Mouse (Mus musculus) E14TG2a.4 (cell line): ENCODE results near the gene Gm20388.
A peak's percentile ranks its signal among the peaks of the same experiment; 100 is the strongest.
"Not testable (repeated sequence)": the region's sequence is repeated elsewhere in the genome, so short reads cannot be mapped to it uniquely, and the experiment has no call there.

Source experiments
- H3K27me3 ChIP-seq: 2 replicates; pipeline ENCODE4 v1.6.1; 2014; ENCODE audit warnings: low read length, control low read depth; ENCODE audit not compliant: insufficient read depth
- H3K36me3 ChIP-seq: 2 replicates; pipeline ENCODE4 v1.6.1; 2014; ENCODE audit warnings: low read length, control low read depth; ENCODE audit not compliant: insufficient read depth
- H3K4me1 ChIP-seq: replicated peaks from 2 replicates; pipeline ENCODE4 v1.6.1; 2014; ENCODE audit warnings: low read depth, low read length, control low read depth
- H3K4me3 ChIP-seq: replicated peaks from 2 replicates; pipeline ENCODE4 v1.5.1; 2014; ENCODE audit warnings: mild to moderate bottlenecking, low read length
- H3K9me3 ChIP-seq: 2 replicates; pipeline ENCODE4 v1.6.1; 2014; ENCODE audit warnings: low read length, control low read depth
- CTCF ChIP-seq: conservative IDR thresholded peaks from 2 replicates; pipeline ENCODE4 v1.5.1; 2014; ENCODE audit warnings: low read length
- NANOG ChIP-seq: IDR thresholded peaks from 2 replicates; pipeline ENCODE4 v1.6.1; 2014; ENCODE audit warnings: borderline replicate concordance, low read length, mixed read lengths
- POU5F1 ChIP-seq: IDR thresholded peaks from 2 replicates; pipeline ENCODE4 v1.6.1; 2014; ENCODE audit warnings: low read length, borderline replicate concordance

Gm20388 gene

DNA sequence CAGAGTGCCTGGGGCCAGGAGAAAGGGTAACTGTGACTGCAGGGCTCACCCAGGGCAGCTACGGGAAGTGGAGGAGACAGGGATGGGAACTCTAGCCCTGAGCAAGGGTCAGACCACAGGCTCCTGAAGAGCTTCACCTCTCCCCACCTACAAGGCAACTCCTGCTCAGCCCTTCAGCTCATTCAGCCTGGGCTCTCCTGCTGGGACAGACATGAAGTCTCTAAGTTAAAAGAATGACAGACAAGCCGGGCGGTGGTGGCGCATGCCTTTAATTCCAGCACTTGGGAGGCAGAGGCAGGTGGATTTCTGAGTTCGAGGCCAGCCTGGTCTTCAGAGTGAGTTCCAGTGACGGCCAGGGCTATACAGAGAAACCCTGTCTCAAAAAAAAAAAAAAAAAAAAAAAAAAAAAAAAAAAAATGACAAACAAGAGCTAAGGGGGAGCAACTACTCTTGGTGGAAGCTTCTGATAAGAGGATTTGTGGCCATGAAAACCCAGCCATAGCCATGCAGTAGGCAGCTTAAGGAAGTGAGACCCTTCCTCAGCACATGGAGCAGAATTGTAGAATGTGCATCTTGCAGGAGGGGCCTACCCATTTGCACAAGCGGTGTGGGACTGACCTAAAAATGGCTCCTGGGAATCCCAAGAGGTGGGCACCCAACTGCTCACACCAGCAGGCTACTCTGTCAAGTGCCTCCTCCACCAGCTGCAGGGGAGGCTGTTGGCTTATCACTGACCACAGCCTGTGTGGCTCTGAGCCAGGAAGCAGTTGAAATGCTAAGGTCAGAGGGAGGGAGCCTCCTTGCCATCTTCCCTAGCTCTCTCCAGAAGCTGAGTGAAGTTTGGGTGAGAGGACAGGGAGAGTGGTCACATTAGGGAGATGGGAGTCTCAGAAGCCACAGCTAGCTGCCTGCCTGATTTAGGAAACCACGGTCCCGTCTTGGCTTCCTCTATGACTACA, 3498.2 kb downstream of the Gm20388 start:
- Histone ChIP-seq H3K9me3 (no peaks in the 10 kb centered on the region), H3K36me3 (0 out of 2 replicates have a peak, but pooled peaks cover 8% of the 10 kb centered on the region), H3K4me3 (no peak overlapping the region), H3K27me3 (peaks cover 46% of the 10 kb centered on the region), H3K4me1 (peaks cover 80% of the 10 kb centered on the region)
- TF ChIP-seq POU5F1 (no peak), CTCF (no peak), NANOG (no peak)

DNA sequence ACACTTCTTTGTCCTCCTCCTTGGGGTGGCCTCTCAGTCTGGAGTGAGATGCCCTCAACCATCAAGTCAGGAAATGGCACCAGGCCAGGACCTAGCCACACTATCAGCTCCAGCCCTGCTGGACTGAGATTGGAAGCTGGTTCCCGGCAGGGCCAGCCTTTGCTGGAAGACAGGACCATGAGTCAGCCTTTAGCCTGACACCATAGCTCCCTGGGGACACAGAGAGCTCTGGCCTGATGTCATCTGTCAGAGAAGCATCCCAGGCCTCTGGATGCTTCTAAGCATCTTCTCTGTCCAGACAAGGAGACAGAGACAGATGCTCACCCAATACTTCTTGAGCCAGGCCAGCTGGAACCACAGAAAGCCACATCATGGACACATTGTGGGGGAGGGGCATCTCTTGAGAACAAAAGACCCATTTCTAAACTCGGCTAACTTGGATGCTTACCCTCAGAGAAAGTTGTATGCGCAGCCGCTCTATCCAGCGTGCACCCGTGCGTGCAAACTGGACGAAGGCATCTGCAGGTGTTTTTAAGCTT, 3499.5 kb downstream of the Gm20388 start:
- Histone ChIP-seq H3K4me1 (peaks cover 83% of the 10 kb centered on the region), H3K9me3 (no peaks in the 10 kb centered on the region), H3K27me3 (peaks cover 46% of the 10 kb centered on the region), H3K4me3 (peak overlapping the region; percentile 29; the same call in 1 of the 2 replicates), H3K36me3 (0 out of 2 replicates have a peak, but pooled peaks cover 5% of the 10 kb centered on the region)
- no peak for TF ChIP-seq CTCF
- no peak for TF ChIP-seq POU5F1
- no peak for TF ChIP-seq NANOG

DNA sequence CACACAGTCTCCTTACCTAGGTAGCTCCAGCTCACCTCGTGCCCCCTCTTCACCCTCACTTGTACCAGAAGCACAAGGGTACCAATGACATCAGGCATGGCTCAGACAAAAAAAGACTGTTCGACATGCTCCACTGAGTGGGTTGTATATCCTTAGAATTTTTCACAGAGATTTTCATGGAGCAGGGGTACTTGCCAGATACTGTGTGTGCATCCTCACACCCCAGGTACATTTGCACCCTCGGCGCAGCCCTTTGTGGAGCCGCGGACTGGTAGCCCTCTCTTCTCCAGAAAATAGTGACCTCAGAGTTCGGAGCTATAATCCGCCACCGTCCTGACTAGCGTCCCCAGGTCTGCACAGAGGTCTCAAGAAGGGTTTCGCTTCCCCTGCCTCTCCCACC, 3500.1 kb downstream of the Gm20388 start:
- 0 out of 2 replicates have a peak, but pooled peaks cover 5% of the 10 kb centered on the region for H3K36me3 ChIP-seq
- no peaks in the 10 kb centered on the region for H3K9me3 ChIP-seq
- H3K4me3 ChIP-seq: peak overlapping the region; percentile 83
- peaks cover 83% of the 10 kb centered on the region for H3K4me1 ChIP-seq
- TF ChIP-seq CTCF: no peak
- TF ChIP-seq POU5F1: no peak
- no peak for TF ChIP-seq NANOG
- peaks cover 46% of the 10 kb centered on the region for H3K27me3 ChIP-seq

DNA sequence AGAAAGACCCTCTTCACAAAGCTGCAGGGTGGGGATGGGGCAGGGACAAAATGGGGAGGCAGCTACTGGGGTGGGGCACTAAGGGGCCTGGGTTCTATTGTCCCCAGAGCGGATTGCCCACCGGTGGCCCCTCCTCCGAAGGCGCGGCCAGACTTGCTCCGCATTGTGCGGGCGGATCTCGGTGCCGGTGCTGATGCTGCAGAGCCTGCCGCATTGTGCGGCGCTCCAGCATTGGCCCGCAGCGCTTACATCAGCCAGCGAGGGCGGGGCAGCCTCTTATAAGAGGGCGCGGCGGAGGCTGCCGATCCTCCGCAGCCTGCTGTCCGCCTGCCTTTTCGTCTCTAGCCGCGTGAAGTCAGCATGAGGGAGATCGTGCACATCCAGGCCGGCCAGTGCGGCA, 3500.6 kb downstream of the Gm20388 start, which contains the start of gene Tubb3:
Gene Tubb3 (plus strand): TSS at position 179 of the 400 bp plus-strand sequence.
- Histone ChIP-seq H3K9me3 (no peaks in the 10 kb centered on the region), H3K36me3 (0 out of 2 replicates have a peak, but pooled peaks cover 5% of the 10 kb centered on the region), H3K4me1 (peaks cover 79% of the 10 kb centered on the region), H3K27me3 (peaks cover 46% of the 10 kb centered on the region), H3K4me3 (peak within 1 kb of the TSS; percentile 83)
- TF ChIP-seq POU5F1 (no peak), NANOG (no peak), CTCF (no peak)

DNA sequence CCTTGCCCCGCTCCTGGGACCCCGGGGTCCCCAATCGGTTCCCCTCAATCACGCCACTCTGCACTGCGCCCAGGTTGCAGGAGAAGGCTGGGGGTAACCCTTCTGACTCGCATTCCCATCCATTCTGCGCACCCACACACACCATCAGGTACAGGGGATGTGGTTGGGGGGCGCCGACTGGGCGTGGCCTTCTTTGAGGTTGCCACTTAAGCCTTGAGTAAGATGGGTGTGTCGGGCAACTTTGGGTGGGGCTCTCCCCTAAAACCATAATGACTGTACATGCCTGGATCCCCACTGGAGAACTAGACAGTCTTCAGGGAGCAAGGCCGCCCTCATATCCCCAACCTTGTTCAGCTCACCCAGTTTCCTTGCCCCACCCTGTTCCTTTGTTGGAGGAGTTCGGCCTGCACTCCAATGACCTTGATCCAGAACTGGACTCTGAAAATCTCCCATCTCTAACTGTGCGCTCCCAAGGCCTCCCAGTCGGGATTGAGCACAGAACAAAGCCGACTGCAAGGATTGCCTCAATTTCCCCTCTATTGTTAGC, 3501.2 kb downstream of the Gm20388 start:
- peaks cover 46% of the 10 kb centered on the region for H3K27me3 ChIP-seq
- peak overlapping the region; percentile 83 for H3K4me3 ChIP-seq
- H3K9me3 ChIP-seq: no peaks in the 10 kb centered on the region
- 0 out of 2 replicates have a peak, but pooled peaks cover 7% of the 10 kb centered on the region for H3K36me3 ChIP-seq
- peaks cover 79% of the 10 kb centered on the region for H3K4me1 ChIP-seq
- TF ChIP-seq NANOG (peak; percentile 59; the same call in 1 of the 2 replicates), POU5F1 (no peak)

DNA sequence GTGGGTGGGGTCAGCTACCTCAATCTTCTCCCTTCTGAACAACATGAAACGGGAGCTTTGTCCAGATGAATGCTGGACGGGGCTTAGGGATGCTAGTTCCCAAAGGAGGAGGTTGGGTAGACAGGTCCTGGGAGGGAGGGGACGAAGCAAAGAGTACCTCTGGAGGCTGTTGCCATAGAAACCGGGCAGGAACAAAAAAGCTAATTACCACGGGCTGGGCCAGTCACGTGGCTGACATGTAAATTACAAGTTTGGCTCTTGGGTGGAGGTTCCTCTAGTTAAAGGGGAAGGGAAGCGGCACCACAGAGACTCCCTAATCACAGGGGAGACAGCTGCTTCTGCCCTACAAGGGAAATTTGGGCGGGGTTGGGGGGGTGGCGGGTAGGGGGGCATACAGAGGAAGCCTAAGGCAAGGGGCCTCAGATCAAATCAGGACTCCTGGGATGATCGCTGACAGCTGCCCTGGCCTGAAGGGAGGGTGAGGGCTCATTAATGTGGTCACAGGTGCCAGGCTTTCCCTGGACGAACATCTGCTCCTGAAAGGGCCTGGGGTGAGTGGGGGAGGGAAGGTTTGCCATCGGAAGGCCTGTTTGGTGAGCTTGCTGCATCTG, 3502.0 kb downstream of the Gm20388 start:
- H3K27me3 ChIP-seq: peaks cover 42% of the 10 kb centered on the region
- H3K4me3 ChIP-seq: peak overlapping the region; percentile 83
- H3K9me3 ChIP-seq: no peaks in the 10 kb centered on the region
- H3K36me3 ChIP-seq: 0 out of 2 replicates have a peak, but pooled peaks cover 11% of the 10 kb centered on the region
- H3K4me1 ChIP-seq: peaks cover 78% of the 10 kb centered on the region
- TF ChIP-seq NANOG (no peak), POU5F1 (no peak), CTCF (no peak)

DNA sequence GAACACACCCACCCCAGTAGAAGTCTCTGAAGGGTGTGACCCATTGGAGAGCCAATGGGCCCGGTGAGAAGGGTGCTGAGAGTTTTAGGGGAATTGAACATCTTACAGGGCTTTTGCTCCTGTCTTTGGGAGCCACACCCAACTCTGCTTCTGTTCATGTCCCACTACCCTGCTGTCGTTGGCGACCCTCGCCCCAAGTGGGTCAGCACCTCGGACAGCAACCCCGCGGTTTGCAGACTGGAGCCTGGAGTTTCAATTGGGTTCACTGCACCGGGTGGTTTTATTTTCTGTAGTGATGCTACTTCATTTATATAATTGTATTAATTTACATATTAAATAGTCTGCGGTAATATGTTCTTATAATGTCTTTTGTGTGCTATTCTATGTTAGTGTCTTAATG, 3503.6 kb downstream of the Gm20388 start:
- Histone ChIP-seq H3K27me3 (peaks cover 27% of the 10 kb centered on the region), H3K4me1 (peaks cover 68% of the 10 kb centered on the region), H3K9me3 (no peaks in the 10 kb centered on the region), H3K4me3 (peak overlapping the region; percentile 68; the same call in 1 of the 2 replicates), H3K36me3 (peaks cover 24% of the 10 kb centered on the region)
- TF ChIP-seq POU5F1: no peak
- TF ChIP-seq CTCF: no peak
- no peak for TF ChIP-seq NANOG

DNA sequence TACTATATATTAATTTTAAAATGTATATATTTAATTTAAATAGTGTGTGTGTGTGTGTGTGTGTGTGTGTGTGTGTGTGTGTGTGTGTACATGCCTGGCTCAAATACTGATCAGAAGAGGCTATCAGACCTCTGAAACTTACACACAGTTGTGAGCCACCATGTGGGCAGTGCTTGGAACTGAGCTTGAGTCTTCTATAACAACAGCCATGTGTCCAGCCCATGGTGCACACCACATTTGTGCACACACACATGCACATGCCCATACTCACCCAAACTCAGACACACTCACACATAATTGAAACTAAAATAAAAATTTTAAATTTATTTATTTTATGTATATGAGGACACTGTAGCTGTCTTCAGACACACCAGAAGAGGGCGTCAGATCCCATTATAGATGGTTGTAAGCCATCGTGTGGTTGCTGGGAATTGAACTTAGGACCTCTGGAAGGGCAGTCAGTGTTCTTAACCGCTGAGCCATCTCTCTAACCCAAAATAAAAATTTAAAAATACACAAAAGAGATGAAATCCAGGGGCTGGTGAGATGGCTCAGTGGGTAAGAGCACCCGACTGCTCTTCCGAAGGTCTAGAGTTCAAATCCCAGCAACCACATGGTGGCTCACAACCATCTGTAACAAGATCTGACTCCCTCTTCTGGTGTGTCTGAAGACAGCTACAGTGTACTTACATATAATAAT, 3504.5 kb downstream of the Gm20388 start:
- H3K36me3 ChIP-seq: peaks cover 32% of the 10 kb centered on the region
- not testable (repeated sequence) for H3K9me3 ChIP-seq, H3K4me3 ChIP-seq
- peaks cover 59% of the 10 kb centered on the region for H3K4me1 ChIP-seq
- H3K27me3 ChIP-seq: peaks cover 18% of the 10 kb centered on the region
